Mouse (Mus musculus) heart, embryonic 16.5 days (tissue): ENCODE data around the gene Sh3rf1. TPM values are rescaled to one million over a fixed set of nuclear protein-coding genes. Genes with fewer than 3 reads are reported as not detected.

Experiments used
- ATAC-seq: fragments of 200-750 bp; cut with Nextera tagmentation; replicated peaks from 2 replicates; pipeline ENCODE4 v1.8.0; 2017; ENCODE audit warnings: moderate number of reproducible peaks; ENCODE audit not compliant: insufficient read depth, low FRiP score; ENCODE audit errors: extremely low read depth
- H3K27ac ChIP-seq: fragments of 300-500 bp; sonication (generic); 2 replicates; pipeline ENCODE4 v1.5.1; 2014; ENCODE audit warnings: mild to moderate bottlenecking, low read length, control low read depth, moderate library complexity
- H3K27me3 ChIP-seq: fragments of 300-500 bp; sonication (generic); 2 replicates; pipeline ENCODE4 v1.6.1; 2014; ENCODE audit warnings: low read length, mixed read lengths; ENCODE audit not compliant: control insufficient read depth, insufficient read depth
- H3K36me3 ChIP-seq: fragments of 300-500 bp; sonication (generic); 2 replicates; pipeline ENCODE4 v1.6.1; 2014; ENCODE audit not compliant: control insufficient read depth, insufficient read depth
- H3K4me1 ChIP-seq: fragments of 300-500 bp; sonication (generic); 2 replicates; pipeline ENCODE4 v1.6.1; 2014; ENCODE audit warnings: low read length, mixed read lengths; ENCODE audit not compliant: control insufficient read depth, insufficient read depth
- H3K4me2 ChIP-seq: fragments of 300-500 bp; sonication (generic); 2 replicates; pipeline ENCODE4 v1.6.1; 2014; ENCODE audit warnings: low read depth, mild to moderate bottlenecking, control low read depth, low read length
- H3K4me3 ChIP-seq: fragments of 300-500 bp; sonication (generic); 2 replicates; pipeline ENCODE4 v1.5.1; 2014; ENCODE audit warnings: mild to moderate bottlenecking, control low read depth, low read length
- H3K9ac ChIP-seq: fragments of 300-500 bp; sonication (generic); 2 replicates; pipeline ENCODE4 v1.6.1; 2014; ENCODE audit warnings: low read length, control low read depth
- H3K9me3 ChIP-seq: fragments of 300-500 bp; sonication (generic); replicated peaks from 2 replicates; pipeline ENCODE4 v1.6.1; 2016; ENCODE audit warnings: low read length; ENCODE audit not compliant: control insufficient read depth
- WGBS: fragments of 180-500 bp; shearing (Covaris S2); extraction: QIAGEN DNeasy Blood & Tissue Kit; methylation state at CpG from one replicate; pipeline ENCODE4 v1.1.7; 2014; 5-methylcytosine and 5-hydroxymethylcytosine counted together
- polyA plus RNA-seq: library from polyadenylated mRNA; unstranded; fragments of >200 nt; fragmentation: Nextera tagmentation; extraction: Ambion mirVana; gene quantifications from 2 replicates; pipeline ENCODE4 v1.2.1, GENCODE M21; 2015

The Sh3rf1 gene
- polyA plus RNA-seq, 1 experiment from 2014 or later: 5.3 TPM

- Histone ChIP-seq H3K27ac (no peak overlapping the region), H3K4me1 (0 out of 2 replicates have a peak, but pooled peaks cover 6% of the 10 kb centered on the region), H3K36me3 (no peaks in the 10 kb centered on the region), H3K27me3 (0 out of 2 replicates have a peak, but pooled peaks cover 10% of the 10 kb centered on the region), H3K9ac (no peak overlapping the region), H3K4me3 (no peak overlapping the region), H3K4me2 (no peak overlapping the region), H3K9me3 (no peaks in the 10 kb centered on the region)
- no peak for ATAC-seq
- 57% methylated on average over 12 of the region's 12 CpGs for WGBS
Measured at GRCm38 (mm10) chr8:61229511-61230195, 6.0 kb downstream of the Sh3rf1 start.

DNA sequence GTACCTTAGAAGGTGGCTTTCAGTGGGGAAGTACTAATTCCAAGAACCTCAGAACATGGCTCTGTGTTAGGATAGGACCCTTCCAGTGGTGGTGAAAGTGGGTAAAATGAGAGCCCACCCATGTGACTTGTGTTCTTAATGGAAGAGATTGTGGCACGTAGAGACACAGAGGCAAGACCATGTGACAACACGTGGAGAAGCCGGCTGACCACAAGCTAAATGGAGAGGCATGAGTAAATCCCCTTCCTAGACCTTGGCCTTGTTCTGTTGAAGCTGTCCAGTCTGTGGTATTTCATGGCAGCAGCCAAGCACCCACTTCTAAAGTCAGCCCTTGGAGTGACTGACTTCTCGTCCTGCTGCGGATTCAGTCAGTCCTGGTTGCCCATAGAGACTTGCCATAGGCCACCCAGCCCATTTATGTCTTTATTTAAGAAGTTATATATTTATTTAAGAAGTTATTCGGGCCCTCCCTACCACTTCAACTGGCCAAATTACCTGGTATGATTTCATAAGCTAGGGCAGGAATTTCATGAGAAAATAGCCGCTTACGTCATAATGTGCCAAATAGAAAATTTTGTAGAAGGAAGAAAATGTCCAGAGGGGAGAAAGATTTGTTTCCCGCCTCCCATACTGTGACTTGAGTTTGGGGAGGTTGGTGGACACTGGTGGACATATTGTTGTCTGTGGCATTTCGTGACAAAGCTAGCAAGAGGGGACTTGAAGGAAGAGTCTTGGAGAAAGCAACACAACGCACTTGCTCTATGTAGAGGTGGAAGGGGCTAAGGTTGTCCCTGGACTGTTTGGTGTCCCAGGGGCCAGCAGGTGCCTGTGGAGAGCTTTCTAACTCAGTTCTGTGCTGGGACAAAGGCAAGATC is 7.4 kb downstream of the Sh3rf1 start:
- Histone ChIP-seq H3K4me1 (peaks cover 3% of the 10 kb centered on the region; the same call in 1 of the 2 replicates), H3K9me3 (no peaks in the 10 kb centered on the region), H3K36me3 (no peaks in the 10 kb centered on the region), H3K27me3 (peaks cover 13% of the 10 kb centered on the region), H3K4me2 (no peak overlapping the region), H3K4me3 (no peak overlapping the region), H3K27ac (no peak overlapping the region), H3K9ac (no peak overlapping the region)
- no peak for ATAC-seq
- WGBS: 89% methylated on average over 11 of the region's 11 CpGs

DNA sequence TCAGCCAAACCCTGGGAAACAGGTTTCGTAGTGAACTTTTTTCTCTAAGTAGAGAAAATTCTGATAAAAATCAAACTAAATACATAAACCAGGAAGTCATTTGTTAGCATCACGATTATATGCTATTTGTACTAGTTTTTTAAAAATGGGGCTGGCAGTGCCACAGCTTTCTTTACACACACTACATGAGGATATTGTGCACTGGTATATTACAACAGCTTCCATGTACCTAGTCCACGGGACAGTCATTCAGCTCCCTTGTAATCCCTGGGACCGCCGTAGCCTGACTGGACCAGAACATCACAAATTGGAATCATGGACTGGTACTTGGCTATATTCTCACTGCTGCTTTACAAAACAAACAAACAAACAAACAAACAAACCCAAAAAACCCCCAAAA is 11.8 kb downstream of the Sh3rf1 start:
- Histone ChIP-seq H3K36me3 (no peaks in the 10 kb centered on the region), H3K9me3 (no peaks in the 10 kb centered on the region), H3K4me3 (no peak overlapping the region), H3K9ac (no peak overlapping the region), H3K27ac (no peak overlapping the region), H3K4me2 (no peak overlapping the region), H3K27me3 (peaks cover 11% of the 10 kb centered on the region), H3K4me1 (peaks cover 12% of the 10 kb centered on the region)
- no peak for ATAC-seq
- 81% methylated on average over 5 of the region's 5 CpGs for WGBS

GRCm38 (mm10) chr8:61236506-61237268 is 13.0 kb downstream of the Sh3rf1 start:
- WGBS: 28% methylated on average over 9 of the region's 9 CpGs
- ATAC-seq: peak; percentile 8; the same call in 1 of the 2 replicates
- Histone ChIP-seq H3K4me2 (no peak overlapping the region), H3K4me1 (peaks cover 12% of the 10 kb centered on the region), H3K36me3 (no peaks in the 10 kb centered on the region), H3K9me3 (no peaks in the 10 kb centered on the region), H3K9ac (no peak overlapping the region), H3K27me3 (peaks cover 11% of the 10 kb centered on the region), H3K27ac (no peak overlapping the region), H3K4me3 (no peak overlapping the region)

DNA sequence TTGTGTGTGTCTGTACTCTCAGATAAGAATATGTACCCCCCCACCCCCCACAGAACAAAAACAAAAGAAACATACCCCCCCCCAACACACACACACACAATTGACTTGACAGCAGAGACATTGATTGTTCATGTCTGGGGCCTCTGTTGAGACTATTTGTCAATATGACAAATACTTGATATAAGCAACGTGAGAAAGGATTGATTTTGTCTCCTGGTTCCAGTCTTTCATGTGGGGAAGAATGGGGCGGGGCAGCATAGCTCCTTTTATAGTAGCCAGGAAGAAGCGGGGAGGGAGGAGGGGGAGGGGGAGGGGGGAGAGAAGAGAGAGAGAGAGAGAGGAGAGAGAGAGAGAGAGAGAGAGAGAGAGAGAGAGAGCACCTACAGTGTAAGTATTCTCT is 15.9 kb downstream of the Sh3rf1 start:
- Histone ChIP-seq H3K4me3 (no peak overlapping the region), H3K4me2 (no peak overlapping the region), H3K27me3 (peaks cover 6% of the 10 kb centered on the region), H3K9me3 (peaks cover 9% of the 10 kb centered on the region), H3K27ac (no peak overlapping the region), H3K4me1 (peaks cover 18% of the 10 kb centered on the region), H3K9ac (no peak overlapping the region), H3K36me3 (0 out of 2 replicates have a peak, but pooled peaks cover 7% of the 10 kb centered on the region)
- no peak for ATAC-seq
- WGBS: 56% methylated on average over 3 of the region's 3 CpGs

- 79% methylated on average over 8 of the region's 8 CpGs for WGBS
- H3K27ac ChIP-seq: no peak overlapping the region
Measured at GRCm38 (mm10) chr8:61241229-61241628, 17.6 kb downstream of the Sh3rf1 start.

DNA sequence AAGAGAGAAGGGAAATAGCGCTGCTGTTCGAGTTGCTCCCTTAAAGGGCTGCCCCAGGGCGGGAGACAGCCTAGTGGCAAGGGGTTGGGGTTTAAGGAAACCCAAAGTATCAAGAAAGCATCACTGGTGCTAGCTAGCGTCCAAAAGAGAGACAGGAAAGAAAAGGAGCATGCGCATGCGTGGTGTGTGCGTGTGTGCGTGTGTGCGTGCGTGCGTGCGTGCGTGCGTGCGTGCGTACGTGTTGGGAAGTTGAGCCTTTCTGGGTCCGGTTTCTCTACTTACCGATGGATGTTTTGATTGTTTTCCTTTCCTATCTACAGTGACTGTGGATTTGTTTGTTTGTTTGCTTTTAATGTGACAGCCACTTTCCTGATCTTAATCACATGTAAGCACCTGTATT is 19.2 kb downstream of the Sh3rf1 start:
- 91% methylated on average over 19 of the region's 19 CpGs for WGBS
- Histone ChIP-seq H3K9me3 (peaks cover 9% of the 10 kb centered on the region), H3K27ac (no peak overlapping the region), H3K4me2 (peak overlapping the region; percentile 24; the same call in 1 of the 2 replicates), H3K4me3 (no peak overlapping the region), H3K4me1 (peaks cover 14% of the 10 kb centered on the region), H3K27me3 (0 out of 2 replicates have a peak, but pooled peaks cover 2% of the 10 kb centered on the region), H3K36me3 (0 out of 2 replicates have a peak, but pooled peaks cover 7% of the 10 kb centered on the region), H3K9ac (no peak overlapping the region)
- no peak for ATAC-seq

More at GRCm38 (mm10) chr8:61241229-61241628, 17.6 kb downstream of the Sh3rf1 start:
- ATAC-seq: no peak
- Histone ChIP-seq H3K4me2 (no peak overlapping the region), H3K9me3 (peaks cover 9% of the 10 kb centered on the region), H3K36me3 (0 out of 2 replicates have a peak, but pooled peaks cover 7% of the 10 kb centered on the region), H3K4me3 (no peak overlapping the region), H3K4me1 (peaks cover 16% of the 10 kb centered on the region), H3K9ac (no peak overlapping the region), H3K27me3 (0 out of 2 replicates have a peak, but pooled peaks cover 2% of the 10 kb centered on the region)

GRCm38 (mm10) chr8:61243491-61243890 is 19.8 kb downstream of the Sh3rf1 start:
- H3K27ac ChIP-seq: 0 out of 2 replicates have a peak overlapping the region, but pooled peaks have one; percentile 16
- H3K36me3 ChIP-seq: peaks cover 7% of the 10 kb centered on the region; the same call in 1 of the 2 replicates
- no peak overlapping the region for H3K9ac ChIP-seq
- H3K4me1 ChIP-seq: peaks cover 14% of the 10 kb centered on the region
- no peak overlapping the region for H3K4me3 ChIP-seq
- peaks cover 10% of the 10 kb centered on the region for H3K9me3 ChIP-seq
- peak overlapping the region; percentile 24; the same call in 1 of the 2 replicates for H3K4me2 ChIP-seq
- H3K27me3 ChIP-seq: no peaks in the 10 kb centered on the region
- 67% methylated on average over 5 of the region's 5 CpGs for WGBS
- ATAC-seq: no peak
